Mouse (Mus musculus): ENCODE measurements around the gene Evx1. TPM values are rescaled to one million over a fixed set of nuclear protein-coding genes. Genes with fewer than 3 reads are reported as not detected.

Gene Evx1
- polyA plus RNA-seq (2015; fragmentation: Nextera tagmentation; extraction: Ambion mirVana), result not detected in 2 replicates

DNA sequence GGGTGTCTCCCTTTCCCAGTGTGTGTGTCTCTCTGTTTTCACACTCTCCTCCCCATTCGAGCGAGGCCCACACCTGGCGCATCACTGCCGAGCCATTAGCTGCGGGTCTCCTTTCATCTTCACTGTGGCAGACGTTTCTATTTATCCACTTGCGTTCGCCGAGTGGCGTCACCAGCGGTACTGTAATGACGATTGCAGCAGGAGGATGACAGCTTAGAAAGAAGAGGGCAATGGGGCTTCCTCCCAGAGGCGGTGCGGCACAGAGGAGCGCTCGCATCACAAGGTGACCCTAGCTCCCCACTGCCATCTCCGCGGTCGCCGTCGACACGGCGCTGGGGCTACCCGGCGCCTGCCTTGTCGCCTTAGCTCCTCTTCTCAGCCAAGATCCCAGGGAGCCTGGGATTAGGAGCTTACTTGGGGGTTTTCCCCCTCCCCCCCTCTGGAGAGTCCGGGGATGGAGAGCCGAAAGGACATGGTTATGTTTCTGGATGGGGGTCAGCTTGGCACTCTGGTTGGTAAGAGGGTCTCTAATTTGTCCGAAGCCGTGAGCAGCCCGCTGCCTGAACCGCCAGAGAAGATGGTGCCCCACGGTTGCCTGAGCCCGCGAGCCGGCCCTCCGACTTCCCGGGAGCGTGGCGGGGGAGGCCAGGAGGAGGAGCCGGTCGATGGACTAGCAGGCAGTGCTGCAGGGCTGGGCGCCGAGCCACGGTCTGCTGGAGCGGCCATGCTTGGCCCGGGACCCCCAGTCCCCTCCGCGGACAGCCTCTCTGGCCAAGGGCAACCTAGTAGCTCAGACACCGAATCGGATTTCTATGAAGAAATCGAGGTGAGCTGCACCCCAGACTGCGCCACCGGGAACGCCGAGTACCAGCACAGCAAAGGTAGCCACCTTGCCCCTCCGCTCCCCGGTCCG lies at the start of gene Evx1:
Gene Evx1 (plus strand): TSS at position 108 of the 913 bp plus-strand sequence.
- DNase-seq (no peak), ATAC-seq (ENCODE audit: low read depth) (no peak)
- H3K4me3 ChIP-seq (replicated peaks), result no peak within 1 kb of the TSS
- H3K27ac ChIP-seq, result no peak within 1 kb of the TSS
- no peaks in the 10 kb centered on the region for H3K9me3 ChIP-seq (replicated peaks)
- WGBS (ENCODE audit: insufficient replicate concordance), result 2% methylated on average over 58 of the region's 59 CpGs
- H3K27me3 ChIP-seq, result peaks cover 100% of the 10 kb centered on the region
- H3K9ac ChIP-seq, result no peak within 1 kb of the TSS
- H3K4me2 ChIP-seq, result no peak within 1 kb of the TSS
- 0 out of 2 replicates have a peak, but pooled peaks cover 3% of the 10 kb centered on the region for H3K4me1 ChIP-seq (replicated peaks)
- H3K36me3 ChIP-seq, result no peaks in the 10 kb centered on the region

DNA sequence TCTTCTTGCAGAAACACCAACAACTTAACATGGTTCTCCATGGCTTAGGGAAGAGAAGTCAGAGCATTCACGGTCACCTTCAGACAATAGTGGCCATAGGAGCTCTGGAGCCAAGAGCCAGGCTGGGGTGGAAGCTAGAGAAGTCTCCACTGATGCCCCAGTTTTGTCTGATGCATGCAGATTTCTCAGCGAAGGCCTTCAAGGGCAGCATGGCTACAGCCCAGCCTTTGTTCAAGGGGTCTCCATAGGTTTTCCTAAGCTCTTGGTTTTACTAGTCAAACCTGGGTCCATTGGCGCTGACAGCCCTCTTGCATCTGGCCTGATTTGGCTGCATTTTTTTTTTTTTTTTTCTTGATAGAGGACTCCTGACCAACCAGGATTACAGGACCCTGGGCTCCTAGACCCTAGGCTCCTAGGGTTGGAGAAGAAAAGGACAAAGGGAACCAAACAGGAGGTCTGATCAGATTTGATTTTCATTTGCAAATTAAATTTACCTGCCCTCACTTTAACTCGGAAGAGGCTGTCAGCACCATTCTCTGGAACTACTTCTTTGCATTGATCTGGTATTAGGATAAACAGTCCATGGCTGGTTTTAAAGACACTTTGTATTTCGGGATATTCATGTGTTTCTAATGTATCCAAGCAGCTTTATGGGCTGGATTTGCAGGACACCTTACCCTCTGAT lies 49.0 kb upstream of the Evx1 start:
- Histone ChIP-seq H3K9me3 (replicated peaks) (no peaks in the 10 kb centered on the region), H3K27me3 (peaks cover 99% of the 10 kb centered on the region), H3K36me3 (no peaks in the 10 kb centered on the region), H3K27ac (no peak overlapping the region), H3K4me2 (no peak overlapping the region), H3K4me1 (replicated peaks) (0 out of 2 replicates have a peak, but pooled peaks cover 3% of the 10 kb centered on the region), H3K9ac (no peak overlapping the region), H3K4me3 (replicated peaks) (no peak overlapping the region)
- ATAC-seq (ENCODE audit: low read depth) (no peak), DNase-seq (no peak)
- WGBS (ENCODE audit: insufficient replicate concordance), result 1% methylated on average over 5 of the region's 5 CpGs

DNA sequence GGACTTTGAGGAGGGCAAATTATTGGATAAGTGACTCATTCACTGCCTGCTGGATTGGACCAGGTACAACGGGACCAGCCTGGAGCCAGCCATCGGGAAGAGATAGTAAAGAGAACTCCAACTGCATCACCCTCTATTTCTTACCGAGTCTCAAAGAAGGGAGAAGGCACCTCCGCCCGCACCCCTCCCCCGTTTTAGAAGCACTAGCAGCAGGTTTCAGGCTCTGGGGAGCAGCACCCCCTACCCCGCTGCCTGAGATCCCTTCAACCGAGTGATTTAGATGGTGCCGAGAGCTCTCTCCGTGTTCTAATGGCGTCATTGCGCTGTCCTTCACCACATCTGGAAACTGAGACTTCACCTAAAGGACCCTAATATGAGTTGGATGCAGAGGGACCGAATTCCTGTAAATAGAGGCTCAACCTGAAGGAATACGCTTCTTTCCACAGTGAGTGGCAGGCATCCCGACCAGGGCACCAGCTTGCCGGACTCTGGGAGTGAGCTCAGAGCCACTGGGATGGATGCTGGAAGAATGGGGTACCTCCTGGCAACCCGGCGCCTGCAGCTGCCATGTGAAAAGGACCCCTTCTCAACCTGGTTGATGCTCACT lies 47.9 kb upstream of the Evx1 start:
- Histone ChIP-seq H3K9ac (no peak overlapping the region), H3K36me3 (no peaks in the 10 kb centered on the region), H3K27me3 (peaks cover 99% of the 10 kb centered on the region), H3K9me3 (replicated peaks) (no peaks in the 10 kb centered on the region), H3K4me2 (no peak overlapping the region), H3K4me1 (replicated peaks) (0 out of 2 replicates have a peak, but pooled peaks cover 3% of the 10 kb centered on the region), H3K4me3 (replicated peaks) (no peak overlapping the region), H3K27ac (no peak overlapping the region)
- DNase-seq (no peak), ATAC-seq (ENCODE audit: low read depth) (no peak)
- WGBS (ENCODE audit: insufficient replicate concordance), result 3% methylated on average over 18 of the region's 18 CpGs

DNA sequence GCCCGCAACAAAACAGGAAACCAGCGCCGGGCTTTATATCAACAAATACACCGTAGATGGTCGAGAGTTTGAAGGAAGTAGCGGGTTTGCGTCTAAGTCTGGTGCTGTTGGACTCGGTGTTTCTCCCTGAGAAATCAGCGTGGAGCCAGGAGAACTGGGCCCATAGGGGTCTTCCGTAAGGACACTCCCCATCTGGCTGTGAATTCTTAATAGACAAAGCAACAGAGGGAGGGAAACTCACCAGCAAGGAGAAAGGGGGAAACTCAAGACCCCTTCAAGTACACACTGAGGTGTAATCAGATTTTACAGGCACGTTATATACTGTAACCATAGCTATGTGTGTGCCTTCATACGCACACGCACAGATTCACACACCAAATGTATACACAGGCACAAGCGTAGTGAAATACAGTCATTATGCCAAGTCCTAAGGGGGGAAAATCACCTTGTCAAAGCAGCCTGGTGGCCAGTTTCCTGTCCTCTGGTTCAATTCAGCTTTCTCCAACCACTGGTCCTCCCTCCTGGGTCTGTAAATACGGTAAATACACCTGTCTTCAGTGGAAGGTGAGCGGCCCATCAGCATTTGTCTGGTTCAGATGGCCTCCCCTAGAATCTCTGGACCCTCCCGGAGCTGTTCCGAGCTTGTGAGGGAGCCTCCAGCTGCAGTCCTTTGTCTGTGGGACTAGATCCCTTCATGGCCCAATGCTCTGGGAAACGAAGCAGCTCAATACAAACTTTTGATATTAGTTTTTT lies 47.2 kb upstream of the Evx1 start:
- DNase-seq, result no peak
- H3K9ac ChIP-seq, result no peak overlapping the region
- H3K9me3 ChIP-seq (replicated peaks), result no peaks in the 10 kb centered on the region
- ATAC-seq (ENCODE audit: low read depth), result no peak
- no peak overlapping the region for H3K27ac ChIP-seq
- H3K4me3 ChIP-seq (replicated peaks), result no peak overlapping the region
- 0 out of 2 replicates have a peak, but pooled peaks cover 2% of the 10 kb centered on the region for H3K4me1 ChIP-seq (replicated peaks)
- WGBS (ENCODE audit: insufficient replicate concordance), result 1% methylated on average over 19 of the region's 19 CpGs
- H3K4me2 ChIP-seq, result no peak overlapping the region
- H3K36me3 ChIP-seq, result no peaks in the 10 kb centered on the region
- peaks cover 99% of the 10 kb centered on the region for H3K27me3 ChIP-seq

- Histone ChIP-seq H3K9me3 (replicated peaks) (no peaks in the 10 kb centered on the region), H3K4me2 (no peak overlapping the region), H3K36me3 (no peaks in the 10 kb centered on the region), H3K4me1 (replicated peaks) (no peaks in the 10 kb centered on the region), H3K9ac (no peak overlapping the region), H3K27ac (no peak overlapping the region), H3K27me3 (peaks cover 99% of the 10 kb centered on the region), H3K4me3 (replicated peaks) (no peak overlapping the region)
- DNase-seq (no peak), ATAC-seq (ENCODE audit: low read depth) (no peak)
- 4% methylated on average over 9 of the region's 9 CpGs for WGBS (ENCODE audit: insufficient replicate concordance)
Measured at GRCm38 (mm10) chr6:52266666-52266985, 46.7 kb upstream of the Evx1 start.

- H3K9me3 ChIP-seq (replicated peaks), result no peaks in the 10 kb centered on the region
- H3K27me3 ChIP-seq, result peaks cover 97% of the 10 kb centered on the region
- H3K4me1 ChIP-seq (replicated peaks), result no peaks in the 10 kb centered on the region
- ATAC-seq (ENCODE audit: low read depth), result no peak
- H3K27ac ChIP-seq, result no peak overlapping the region
- H3K4me3 ChIP-seq (replicated peaks), result no peak overlapping the region
- H3K4me2 ChIP-seq, result no peak overlapping the region
- 19% methylated on average over 5 of the region's 5 CpGs for WGBS (ENCODE audit: insufficient replicate concordance)
- no peak for DNase-seq
- H3K36me3 ChIP-seq, result no peaks in the 10 kb centered on the region
- no peak overlapping the region for H3K9ac ChIP-seq
Measured at GRCm38 (mm10) chr6:52267221-52267620, 46.1 kb upstream of the Evx1 start.

GRCm38 (mm10) chr6:52267691-52268090 lies 45.6 kb upstream of the Evx1 start:
- no peak for ATAC-seq (ENCODE audit: low read depth)

DNA sequence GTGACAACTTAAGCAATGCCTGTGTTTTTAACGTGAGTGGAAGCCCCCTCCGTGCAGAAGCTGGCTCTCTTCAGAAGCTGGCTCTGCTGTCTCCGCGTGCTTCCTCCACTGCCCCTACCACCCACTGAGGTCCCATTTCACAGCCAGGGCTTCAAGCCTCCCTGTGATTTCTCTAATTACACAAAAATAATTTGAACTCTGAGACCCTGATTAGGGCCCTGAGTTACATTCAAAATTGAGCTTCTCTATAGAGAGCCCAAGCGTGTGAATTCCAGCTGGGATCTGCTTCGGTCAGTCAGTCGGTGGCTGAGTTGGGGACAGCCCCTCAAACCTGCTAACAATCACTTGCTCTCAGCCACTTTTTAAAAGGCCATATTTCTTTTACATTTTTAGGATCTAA lies 45.0 kb upstream of the Evx1 start:
- no peak overlapping the region for H3K4me2 ChIP-seq
- ATAC-seq (ENCODE audit: low read depth), result no peak
- no peaks in the 10 kb centered on the region for H3K9me3 ChIP-seq (replicated peaks)
- 10% methylated on average over 7 of the region's 7 CpGs for WGBS (ENCODE audit: insufficient replicate concordance)
- no peak overlapping the region for H3K4me3 ChIP-seq (replicated peaks)
- no peaks in the 10 kb centered on the region for H3K36me3 ChIP-seq
- peaks cover 97% of the 10 kb centered on the region for H3K27me3 ChIP-seq
- H3K27ac ChIP-seq, result no peak overlapping the region
- no peak overlapping the region for H3K9ac ChIP-seq
- DNase-seq, result no peak
- H3K4me1 ChIP-seq (replicated peaks), result no peaks in the 10 kb centered on the region

More at GRCm38 (mm10) chr6:52267691-52268090, 45.6 kb upstream of the Evx1 start:
- Histone ChIP-seq H3K9ac (no peak overlapping the region), H3K4me1 (replicated peaks) (no peaks in the 10 kb centered on the region), H3K36me3 (no peaks in the 10 kb centered on the region), H3K4me3 (replicated peaks) (no peak overlapping the region), H3K9me3 (replicated peaks) (no peaks in the 10 kb centered on the region), H3K27me3 (peaks cover 97% of the 10 kb centered on the region), H3K27ac (no peak overlapping the region), H3K4me2 (no peak overlapping the region)
- WGBS (ENCODE audit: insufficient replicate concordance), result 10% methylated on average over 3 of the region's 3 CpGs
- no peak for DNase-seq

DNA sequence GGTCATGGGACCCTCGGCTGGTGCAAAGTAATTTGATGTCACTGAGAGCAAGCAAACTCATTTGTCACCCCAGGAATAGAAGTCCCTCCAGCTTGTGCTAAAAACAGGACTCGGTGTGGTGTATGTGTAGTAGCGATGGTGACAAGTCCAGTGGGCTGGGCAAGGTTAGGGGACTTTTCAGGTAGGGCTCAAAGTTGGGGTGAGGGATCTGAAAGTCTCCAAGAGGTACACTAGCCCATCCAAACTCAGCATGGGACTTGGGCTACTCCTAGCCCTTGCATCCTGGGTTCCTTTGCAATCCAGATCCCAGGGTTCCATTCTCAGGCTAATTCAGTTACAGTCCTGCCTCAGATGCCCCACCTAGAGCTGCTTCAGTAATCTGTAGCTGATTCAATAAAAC lies 44.5 kb upstream of the Evx1 start:
- H3K9me3 ChIP-seq (replicated peaks), result no peaks in the 10 kb centered on the region
- H3K4me1 ChIP-seq (replicated peaks), result no peaks in the 10 kb centered on the region
- no peaks in the 10 kb centered on the region for H3K36me3 ChIP-seq
- no peak overlapping the region for H3K4me2 ChIP-seq
- no peak for DNase-seq
- WGBS (ENCODE audit: insufficient replicate concordance), result 5% methylated on average over 3 of the region's 3 CpGs
- ATAC-seq (ENCODE audit: low read depth), result no peak
- no peak overlapping the region for H3K9ac ChIP-seq
- no peak overlapping the region for H3K4me3 ChIP-seq (replicated peaks)
- no peak overlapping the region for H3K27ac ChIP-seq
- H3K27me3 ChIP-seq, result peaks cover 97% of the 10 kb centered on the region

- 9% methylated on average over 23 of the region's 23 CpGs for WGBS (ENCODE audit: insufficient replicate concordance)
Measured at GRCm38 (mm10) chr6:52270494-52271480, 42.5 kb upstream of the Evx1 start.

More at GRCm38 (mm10) chr6:52270494-52271480, 42.5 kb upstream of the Evx1 start:
- Histone ChIP-seq H3K4me2 (no peak overlapping the region), H3K36me3 (no peaks in the 10 kb centered on the region), H3K4me1 (replicated peaks) (no peaks in the 10 kb centered on the region), H3K27me3 (peaks cover 97% of the 10 kb centered on the region), H3K9me3 (replicated peaks) (no peaks in the 10 kb centered on the region), H3K9ac (no peak overlapping the region), H3K27ac (no peak overlapping the region), H3K4me3 (replicated peaks) (no peak overlapping the region)
- DNase-seq (no peak), ATAC-seq (ENCODE audit: low read depth) (no peak)

Measured in liver, embryonic 13.5 days (tissue).